Mouse (Mus musculus) myocyte (in vitro differentiated cells): ENCODE results near the gene Micu1. TPM values are rescaled to one million over a fixed set of nuclear protein-coding genes. Genes with fewer than 3 reads are reported as not detected.
A peak's percentile ranks its signal among the peaks of the same experiment; 100 is the strongest.

Experiments used
- H3K27me3 ChIP-seq: one replicate; pipeline ENCODE4 v1.6.1; 2011; ENCODE audit not compliant: control insufficient read depth, insufficient read depth, insufficient read length
- H3K36me3 ChIP-seq: one replicate; pipeline ENCODE4 v1.6.1; 2011; ENCODE audit not compliant: control insufficient read depth, insufficient read depth
- H3K4me2 ChIP-seq: one replicate; pipeline ENCODE4 v1.6.1; 2011; ENCODE audit warnings: low read depth, control low read depth
- H3K4me3 ChIP-seq: one replicate; pipeline ENCODE4 v1.5.1; 2011; ENCODE audit warnings: mild to moderate bottlenecking, control low read depth, moderate library complexity
- H3K79me2 ChIP-seq: one replicate; pipeline ENCODE4 v1.6.1; 2011; ENCODE audit not compliant: control insufficient read depth, insufficient read depth
- H3ac ChIP-seq: one replicate; pipeline ENCODE4 v1.6.1; 2011; ENCODE audit not compliant: control insufficient read depth, insufficient read length
- CEBPB ChIP-seq: IDR thresholded peaks from 2 replicates; pipeline ENCODE4 v1.6.1; 2011; ENCODE audit warnings: mild to moderate bottlenecking, moderate library complexity; ENCODE audit not compliant: poor library complexity, insufficient read depth, severe bottlenecking
- E2F4 ChIP-seq: IDR thresholded peaks from one replicate; pipeline ENCODE4 v1.6.1; 2011; ENCODE audit warnings: mild to moderate bottlenecking, control low read depth, moderate library complexity; ENCODE audit not compliant: insufficient read depth
- MAX ChIP-seq: IDR thresholded peaks from one replicate; pipeline ENCODE4 v1.6.1; 2011; ENCODE audit warnings: low read depth, mild to moderate bottlenecking, control low read depth
- MYOD1 ChIP-seq, 3 experiments: IDR thresholded peaks; one replicate each; pipeline ENCODE4 v1.6.1; 2011; ENCODE audit warnings: control low read depth in 2 of 3, low read depth in 2 of 3, mild to moderate bottlenecking in 2 of 3, moderate library complexity in 1 of 3; ENCODE audit not compliant: insufficient read length in 2 of 3, control insufficient read depth in 1 of 3
- MYOG ChIP-seq, 3 experiments: IDR thresholded peaks; one replicate each; pipeline ENCODE4 v1.6.1; 2011; ENCODE audit warnings: control low read depth in 2 of 3, low read depth in 2 of 3, mild to moderate bottlenecking in 2 of 3; ENCODE audit not compliant: insufficient read length in 2 of 3, control insufficient read depth in 1 of 3, insufficient read depth in 1 of 3
- POLR2A ChIP-seq: IDR thresholded peaks from one replicate; pipeline ENCODE4 v1.6.1; 2011; ENCODE audit warnings: low read depth, mild to moderate bottlenecking, control low read depth, moderate library complexity; ENCODE audit not compliant: insufficient read length
- POLR2AphosphoS2 ChIP-seq: IDR thresholded peaks from one replicate; pipeline ENCODE4 v1.6.1; 2011; ENCODE audit warnings: low read depth, control low read depth; ENCODE audit not compliant: insufficient read length
- REST ChIP-seq: IDR thresholded peaks from one replicate; pipeline ENCODE4 v1.6.1; 2011; ENCODE audit warnings: mild to moderate bottlenecking, control low read depth, moderate library complexity; ENCODE audit not compliant: insufficient read depth, insufficient read length
- SRF ChIP-seq: IDR thresholded peaks from one replicate; pipeline ENCODE4 v1.6.1; 2011; ENCODE audit warnings: low read depth; ENCODE audit not compliant: control insufficient read depth, insufficient read length
- TCF12 ChIP-seq: IDR thresholded peaks from one replicate; pipeline ENCODE4 v1.6.1; 2011; ENCODE audit warnings: mild to moderate bottlenecking, control low read depth; ENCODE audit not compliant: poor library complexity, insufficient read depth, severe bottlenecking
- TCF3 ChIP-seq: IDR thresholded peaks from one replicate; pipeline ENCODE4 v1.6.1; 2011; ENCODE audit warnings: low read depth, control low read depth; ENCODE audit not compliant: insufficient read length
- USF1 ChIP-seq: IDR thresholded peaks from one replicate; pipeline ENCODE4 v1.6.1; 2011; ENCODE audit warnings: low read depth, mild to moderate bottlenecking, control low read depth, moderate library complexity
- polyA plus RNA-seq: library from polyadenylated mRNA; unstranded; fragments of >200 nt; fragmentation: generic; extraction: Trizol; gene quantifications from one replicate; pipeline ENCODE4 v1.2.1, GENCODE M21; 2012; ENCODE audit warnings: missing spikeins

The Micu1 gene
- polyA plus RNA-seq, 1 experiment = 264 TPM

- Histone ChIP-seq H3K36me3 (no peaks in the 10 kb centered on the region), H3K4me3 (peak overlapping the region; percentile 95), H3ac (peak overlapping the region; percentile 57), H3K79me2 (peaks cover 39% of the 10 kb centered on the region), H3K27me3 (no peaks in the 10 kb centered on the region), H3K4me2 (peak overlapping the region; percentile 97)
- TF ChIP-seq USF1 (no peak), POLR2AphosphoS2 (no peak), MYOG (IDR thresholded peaks at IDR 0.05; ENCODE audit: control insufficient read depth in 1 of 3, insufficient read depth in 1 of 3, insufficient read length in 2 of 3, low read depth in 2 of 3) (no peak), MAX (no peak)
Observed at GRCm38 (mm10) chr10:59878823-59879222, 176.5 kb downstream of the Micu1 start.

- peak within 1 kb of the TSS; percentile 95 for H3K4me3 ChIP-seq
- peak within 1 kb of the TSS; percentile 57 for H3ac ChIP-seq
- TF ChIP-seq TCF12 = no peak
- peak; percentile 52 for TF ChIP-seq POLR2AphosphoS2
- TF ChIP-seq TCF3 = no peak
- TF ChIP-seq USF1 = no peak
- no peak for TF ChIP-seq MAX
- TF ChIP-seq MYOG (IDR thresholded peaks at IDR 0.05; ENCODE audit: control insufficient read depth in 1 of 3, insufficient read depth in 1 of 3, insufficient read length in 2 of 3, low read depth in 2 of 3) = peak in 2 of 3 experiments; percentile 67 to 91
- no peak for TF ChIP-seq CEBPB
- peak; percentile 23 for TF ChIP-seq E2F4
- TF ChIP-seq SRF = no peak
- TF ChIP-seq REST = peak; percentile 0
- TF ChIP-seq POLR2A = peak; percentile 75
- TF ChIP-seq MYOD1 (IDR thresholded peaks at IDR 0.05; ENCODE audit: control insufficient read depth in 1 of 3, insufficient read length in 2 of 3, low read depth in 2 of 3) = peak in 2 of 3 experiments; percentile 94 to 95
- no peaks in the 10 kb centered on the region for H3K27me3 ChIP-seq
- H3K79me2 ChIP-seq = peaks cover 45% of the 10 kb centered on the region
- peak within 1 kb of the TSS; percentile 97 for H3K4me2 ChIP-seq
- H3K36me3 ChIP-seq = no peaks in the 10 kb centered on the region
Observed at GRCm38 (mm10) chr10:59879255-59880028, 177.2 kb downstream of the Micu1 start, which contains the start of gene Dnajb12. TSS of gene Dnajb12 (plus strand) at chr10:59879556.

DNA sequence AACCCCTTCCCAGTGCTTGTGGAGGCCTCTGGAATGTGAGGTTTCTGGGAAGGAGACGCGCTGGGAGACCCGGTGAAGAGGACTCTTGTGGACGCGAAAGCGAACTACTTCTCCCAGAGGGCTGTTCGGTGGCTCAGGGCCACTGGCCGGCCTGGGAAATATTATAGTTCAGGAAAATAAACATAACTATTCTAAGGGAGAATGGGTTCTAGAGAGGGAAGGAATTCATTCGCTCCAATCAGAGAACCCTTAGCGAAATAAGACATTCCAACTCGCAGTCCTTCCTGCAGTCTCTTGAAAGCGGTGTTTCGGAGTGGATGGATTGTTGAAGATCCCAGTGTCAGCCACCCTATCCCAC lies 177.7 kb downstream of the Micu1 start:
- Histone ChIP-seq H3K36me3 (no peaks in the 10 kb centered on the region), H3ac (peak overlapping the region; percentile 57), H3K79me2 (peaks cover 51% of the 10 kb centered on the region), H3K4me3 (peak overlapping the region; percentile 95), H3K4me2 (peak overlapping the region; percentile 84), H3K27me3 (no peaks in the 10 kb centered on the region)
- no peak for TF ChIP-seq MAX
- TF ChIP-seq MYOD1 (IDR thresholded peaks at IDR 0.05; ENCODE audit: control insufficient read depth in 1 of 3, insufficient read length in 2 of 3, low read depth in 2 of 3) = no peak
- TF ChIP-seq REST = no peak
- TF ChIP-seq MYOG (IDR thresholded peaks at IDR 0.05; ENCODE audit: control insufficient read depth in 1 of 3, insufficient read depth in 1 of 3, insufficient read length in 2 of 3, low read depth in 2 of 3) = no peak
- no peak for TF ChIP-seq TCF12
- no peak for TF ChIP-seq POLR2AphosphoS2
- TF ChIP-seq USF1 = no peak
- TF ChIP-seq CEBPB = no peak
- TF ChIP-seq SRF = no peak
- no peak for TF ChIP-seq E2F4
- TF ChIP-seq TCF3 = no peak
- no peak for TF ChIP-seq POLR2A

GRCm38 (mm10) chr10:59880837-59881236 lies 178.6 kb downstream of the Micu1 start:
- no peak overlapping the region for H3ac ChIP-seq
- peak overlapping the region; percentile 95 for H3K4me3 ChIP-seq
- peaks cover 59% of the 10 kb centered on the region for H3K79me2 ChIP-seq
- H3K36me3 ChIP-seq = no peaks in the 10 kb centered on the region
- peak overlapping the region; percentile 84 for H3K4me2 ChIP-seq
- no peak for TF ChIP-seq CEBPB
- TF ChIP-seq TCF12 = no peak
- TF ChIP-seq SRF = no peak
- no peak for TF ChIP-seq MYOG (IDR thresholded peaks at IDR 0.05; ENCODE audit: control insufficient read depth in 1 of 3, insufficient read depth in 1 of 3, insufficient read length in 2 of 3, low read depth in 2 of 3)
- TF ChIP-seq MAX = no peak
- no peak for TF ChIP-seq TCF3
- TF ChIP-seq REST = no peak
- no peak for TF ChIP-seq E2F4
- TF ChIP-seq POLR2AphosphoS2 = no peak
- no peak for TF ChIP-seq POLR2A
- no peak for TF ChIP-seq USF1
- no peak for TF ChIP-seq MYOD1 (IDR thresholded peaks at IDR 0.05; ENCODE audit: control insufficient read depth in 1 of 3, insufficient read length in 2 of 3, low read depth in 2 of 3)
- H3K27me3 ChIP-seq = no peaks in the 10 kb centered on the region

- Histone ChIP-seq H3K27me3 (no peaks in the 10 kb centered on the region), H3ac (no peak overlapping the region), H3K79me2 (peaks cover 85% of the 10 kb centered on the region), H3K36me3 (no peaks in the 10 kb centered on the region), H3K4me3 (no peak overlapping the region), H3K4me2 (peak overlapping the region; percentile 18)
- TF ChIP-seq MYOD1 (IDR thresholded peaks at IDR 0.05; ENCODE audit: control insufficient read depth in 1 of 3, insufficient read length in 2 of 3, low read depth in 2 of 3) (peak in 1 of 3 experiments; percentile 24), TCF3 (no peak), MYOG (IDR thresholded peaks at IDR 0.05; ENCODE audit: control insufficient read depth in 1 of 3, insufficient read depth in 1 of 3, insufficient read length in 2 of 3, low read depth in 2 of 3) (no peak)
Observed at GRCm38 (mm10) chr10:59884327-59885173, 182.3 kb downstream of the Micu1 start.
